Mouse (Mus musculus): Measurements from ENCODE around the gene Gm20425. TPM values are rescaled to one million over a fixed set of nuclear protein-coding genes. Genes with fewer than 3 reads are reported as not detected.

The Gm20425 gene
- polyA plus RNA-seq, 1 experiment from 2014 or later = not detected

- no peaks in the 10 kb centered on the region for H3K36me3 ChIP-seq (ENCODE audit: control insufficient read depth, insufficient read depth, low read length)
- H3K4me3 ChIP-seq (ENCODE audit: low read depth, low read length) = no peak overlapping the region
- H3K9me3 ChIP-seq (ENCODE audit: control insufficient read depth, low read length) = no peaks in the 10 kb centered on the region
- H3K4me2 ChIP-seq = no peak overlapping the region
- 57% methylated on average over 4 of the region's 4 CpGs for WGBS
- no peaks in the 10 kb centered on the region for H3K27me3 ChIP-seq (replicated peaks; ENCODE audit: control insufficient read depth, insufficient read depth, low read length)
- DNase-seq (ENCODE audit: low spot score) = no peak
- H3K4me1 ChIP-seq (replicated peaks; ENCODE audit: control insufficient read depth, insufficient read depth, low read length) = no peaks in the 10 kb centered on the region
- H3K9ac ChIP-seq (ENCODE audit: low read depth, low read length) = no peak overlapping the region
- no peak overlapping the region for H3K27ac ChIP-seq (ENCODE audit: low read depth, low read length)
- ATAC-seq (replicated peaks; ENCODE audit: low FRiP score) = no peak
These were observed 86.2 kb downstream of the Gm20425 start for GRCm38 (mm10) chr9:103143881-103144280.

- no peak overlapping the region for H3K27ac ChIP-seq (ENCODE audit: low read depth, low read length)
- H3K4me3 ChIP-seq (ENCODE audit: low read depth, low read length) = no peak overlapping the region
- ATAC-seq (replicated peaks; ENCODE audit: low FRiP score) (no peak), DNase-seq (ENCODE audit: low spot score) (no peak)
- H3K4me2 ChIP-seq = no peak overlapping the region
- H3K9me3 ChIP-seq (ENCODE audit: control insufficient read depth, low read length) = no peaks in the 10 kb centered on the region
- H3K4me1 ChIP-seq (replicated peaks; ENCODE audit: control insufficient read depth, insufficient read depth, low read length) = no peaks in the 10 kb centered on the region
- H3K36me3 ChIP-seq (ENCODE audit: control insufficient read depth, insufficient read depth, low read length) = no peaks in the 10 kb centered on the region
- no peak overlapping the region for H3K9ac ChIP-seq (ENCODE audit: low read depth, low read length)
- 93% methylated on average over 7 of the region's 7 CpGs for WGBS
- H3K27me3 ChIP-seq (replicated peaks; ENCODE audit: control insufficient read depth, insufficient read depth, low read length) = no peaks in the 10 kb centered on the region
These were observed 88.8 kb downstream of the Gm20425 start for GRCm38 (mm10) chr9:103141266-103141665.

- Histone ChIP-seq H3K4me2 (no peak overlapping the region), H3K27ac (ENCODE audit: low read depth, low read length) (no peak overlapping the region), H3K9me3 (ENCODE audit: control insufficient read depth, low read length) (no peaks in the 10 kb centered on the region), H3K4me3 (ENCODE audit: low read depth, low read length) (no peak overlapping the region), H3K27me3 (replicated peaks; ENCODE audit: control insufficient read depth, insufficient read depth, low read length) (no peaks in the 10 kb centered on the region), H3K36me3 (ENCODE audit: control insufficient read depth, insufficient read depth, low read length) (no peaks in the 10 kb centered on the region), H3K4me1 (replicated peaks; ENCODE audit: control insufficient read depth, insufficient read depth, low read length) (no peaks in the 10 kb centered on the region), H3K9ac (ENCODE audit: low read depth, low read length) (no peak overlapping the region)
- 84% methylated on average over 6 of the region's 6 CpGs for WGBS
- DNase-seq (ENCODE audit: low spot score) = no peak
- no peak for ATAC-seq (replicated peaks; ENCODE audit: low FRiP score)
These were observed 89.7 kb downstream of the Gm20425 start for GRCm38 (mm10) chr9:103140384-103140783.

Other genes starting within 250 kb of the Gm20425 start
- 1.7 and 2.4 TPM in 2 replicates for gene Slco2a1, start 241.6 kb downstream of the Gm20425 start, polyA plus RNA-seq (2014; fragmentation: Nextera tagmentation; extraction: Ambion mirVana)
- 0.44 and 0.45 TPM in 2 replicates for gene Rab6b, start 118.5 kb downstream of the Gm20425 start, polyA plus RNA-seq (2014; fragmentation: Nextera tagmentation; extraction: Ambion mirVana)
- gene Srprb, start 28.2 kb downstream of the Gm20425 start, polyA plus RNA-seq (2014; fragmentation: Nextera tagmentation; extraction: Ambion mirVana) = 49.7 and 50.4 TPM in 2 replicates
- gene Trf, start 137 bp upstream of the Gm20425 start, polyA plus RNA-seq (2014; fragmentation: Nextera tagmentation; extraction: Ambion mirVana) = 2,446 and 2,726 TPM in 2 replicates
- gene 1300017J02Rik, start 74.8 kb upstream of the Gm20425 start, polyA plus RNA-seq (2014; fragmentation: Nextera tagmentation; extraction: Ambion mirVana) = 15.4 and 16.6 TPM in 2 replicates
- 99.4 and 101 TPM in 2 replicates for gene Topbp1, start 74.9 kb upstream of the Gm20425 start, polyA plus RNA-seq (2014; fragmentation: Nextera tagmentation; extraction: Ambion mirVana)
- gene Cdv3, start 135.5 kb upstream of the Gm20425 start, polyA plus RNA-seq (2014; fragmentation: Nextera tagmentation; extraction: Ambion mirVana) = 123 and 137 TPM in 2 replicates

Data from liver, embryonic 11.5 days (tissue).